Mouse (Mus musculus) heart, postnatal 36 days (tissue): ENCODE data around the gene Pacsin3. TPM values are rescaled to one million over a fixed set of nuclear protein-coding genes. Genes with fewer than 3 reads are reported as not detected.

Source experiments
- DNase-seq, 2 experiments: peaks; one replicate each; pipeline ENCODE4 v3.0.0; 2021 to 2022
- intact Hi-C: fragments of 180-260 bp; cut with DNase I; formaldehyde crosslinking; loops from one replicate; pipeline ENCODE4 v1.15.1; 2025
- total RNA-seq, 2 experiments: library from RNA; stranded (reverse); gene quantifications; 2 replicates each; pipeline ENCODE4 v1.2.3; 2021

The Pacsin3 gene
- total RNA-seq, 2 experiments from 2014 or later: 150 to 151 TPM

DNA sequence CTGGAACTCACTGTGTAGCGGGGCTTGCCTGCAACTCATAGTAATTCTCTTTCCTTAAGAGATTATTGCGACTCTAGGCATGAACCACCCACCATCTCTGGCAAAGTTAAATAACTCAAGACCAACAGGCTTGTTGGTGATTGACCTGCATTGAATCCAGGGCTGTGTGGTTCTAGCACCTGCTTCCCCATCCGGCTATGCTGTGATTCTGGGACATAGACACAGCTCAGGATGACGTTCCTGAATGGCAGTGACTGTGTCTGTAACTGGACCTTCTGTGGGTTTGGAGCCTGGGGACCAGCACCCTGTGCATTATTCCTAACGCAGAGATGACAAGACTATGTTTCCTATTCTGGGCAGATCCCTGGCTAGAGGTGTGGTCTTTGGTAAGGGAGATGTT, 40.1 kb downstream of the Pacsin3 start:
- DNase-seq: no peak
- intact Hi-C loops: no loop called here

DNA sequence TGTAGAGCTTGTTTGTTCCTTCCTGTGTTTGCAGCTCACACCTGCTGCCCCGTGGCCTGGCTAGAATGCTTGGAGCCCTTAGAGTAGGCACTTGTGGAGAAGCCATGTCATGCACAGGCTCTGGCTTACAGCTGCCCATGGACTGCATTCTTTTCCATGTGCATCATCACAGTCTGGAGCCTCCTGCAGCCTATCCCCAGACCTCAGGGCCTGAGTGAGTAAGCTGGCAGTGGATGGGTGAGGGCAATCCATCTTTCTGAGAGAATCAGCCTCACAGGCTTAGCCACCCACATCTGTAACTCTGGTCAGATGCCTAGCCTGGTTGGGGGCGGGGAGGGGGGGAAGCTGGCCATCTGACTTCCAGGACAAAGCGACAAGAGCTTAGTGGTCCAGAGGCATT, 43.4 kb downstream of the Pacsin3 start:
- intact Hi-C loops: no loop called here
- DNase-seq: no peak

DNA sequence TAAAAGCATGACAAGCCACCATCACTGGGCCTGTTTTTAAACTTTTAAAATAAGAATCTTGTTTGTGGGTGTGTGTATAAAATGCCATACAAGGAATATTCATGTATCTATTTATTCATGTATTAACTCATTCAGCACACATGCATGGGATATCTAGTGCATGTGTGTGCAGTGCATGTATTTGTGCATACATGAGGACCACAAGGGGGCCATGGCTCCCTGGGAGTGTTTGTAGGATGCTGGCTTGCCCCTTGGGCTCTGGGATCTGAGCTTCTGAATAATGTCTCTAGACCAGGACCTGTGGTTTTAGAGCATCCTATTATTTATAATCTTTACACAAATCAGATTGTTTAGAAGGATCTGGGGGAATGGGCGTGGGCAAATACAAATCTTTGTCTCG, 45.0 kb downstream of the Pacsin3 start:
- intact Hi-C loops: no loop called here

DNA sequence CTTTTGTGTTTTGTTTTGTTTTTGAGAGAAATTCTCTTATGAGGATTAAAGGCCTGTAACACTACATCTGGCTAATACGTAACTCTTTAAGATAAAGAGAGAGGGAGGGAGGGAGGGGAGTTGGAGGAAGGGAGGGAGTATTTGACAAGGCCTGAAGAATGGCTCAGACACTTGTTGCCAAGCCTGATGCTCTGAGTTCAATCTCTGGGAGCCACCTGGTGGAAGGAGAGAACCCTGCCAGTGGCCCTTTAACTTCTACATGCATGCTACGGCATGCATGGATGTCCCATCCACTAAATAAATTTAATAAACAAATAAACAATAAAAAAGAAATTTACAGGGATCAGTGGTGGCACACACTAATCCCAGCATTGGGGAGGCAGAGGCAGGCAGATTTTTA, 46.1 kb downstream of the Pacsin3 start:
- intact Hi-C loops: no loop called here
- no peak for DNase-seq

More for the DNA sequence above, 45.0 kb downstream of the Pacsin3 start:
- no peak for DNase-seq

DNA sequence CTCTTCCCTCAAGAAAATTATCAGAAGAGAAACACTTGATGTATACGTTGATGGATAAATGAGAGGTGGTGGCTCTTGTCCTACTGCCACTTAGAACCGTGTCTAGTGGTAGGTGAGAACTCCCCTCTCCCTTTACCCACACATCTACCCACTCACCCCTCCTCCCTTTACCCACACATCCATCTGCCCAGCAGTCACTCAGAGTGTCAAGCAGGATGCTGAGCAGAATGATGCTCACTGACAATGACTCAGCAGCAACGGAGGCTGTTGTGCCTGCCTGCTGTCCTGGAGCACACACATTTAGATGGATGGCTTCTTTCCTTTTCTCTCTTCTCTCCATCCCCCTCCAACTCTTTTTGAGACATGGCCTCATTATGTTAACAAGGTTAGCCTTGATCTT, 47.1 kb downstream of the Pacsin3 start:
- DNase-seq: no peak
- intact Hi-C loops: no loop called here

DNA sequence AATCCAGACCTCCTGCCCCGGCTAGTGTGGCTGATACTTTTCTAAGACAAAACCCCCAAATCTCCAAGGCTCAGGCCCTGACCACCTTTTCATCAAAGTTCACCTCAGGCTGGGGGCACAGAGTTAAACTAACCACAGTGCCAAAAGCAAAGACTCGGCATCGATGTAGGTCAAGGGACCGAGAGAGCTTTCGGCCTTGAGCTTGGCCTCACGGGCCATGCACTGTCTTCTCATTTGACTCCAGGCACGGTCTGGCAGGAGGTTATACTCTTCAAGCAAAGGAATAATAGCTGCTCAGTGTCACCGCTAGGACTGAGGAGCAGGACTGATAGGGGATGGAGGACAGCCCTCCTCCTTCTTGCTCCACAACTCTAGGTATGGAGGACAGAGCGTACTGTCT, 50.2 kb downstream of the Pacsin3 start:
- no peak for DNase-seq
- intact Hi-C loops: no loop called here

DNA sequence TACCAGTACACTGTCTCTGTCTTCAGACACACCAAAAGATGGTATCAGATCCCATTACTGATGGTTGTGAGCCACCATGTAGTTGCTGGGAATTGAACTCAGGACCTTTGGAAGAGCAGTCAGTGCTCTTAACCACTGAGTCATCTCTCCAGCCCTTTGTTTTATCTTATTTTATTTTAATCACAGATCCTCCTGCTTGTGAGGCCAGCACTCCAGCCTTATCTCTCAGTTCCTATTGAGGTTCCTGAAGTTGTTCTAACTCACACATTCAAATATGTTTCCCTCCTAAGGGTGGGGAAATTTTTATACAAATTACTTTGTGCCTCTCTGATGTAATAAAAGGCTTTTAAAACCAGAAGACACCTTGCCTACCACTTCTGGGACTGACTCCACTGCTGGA, 50.8 kb downstream of the Pacsin3 start:
- intact Hi-C loops: no loop called here
- DNase-seq: no peak

DNA sequence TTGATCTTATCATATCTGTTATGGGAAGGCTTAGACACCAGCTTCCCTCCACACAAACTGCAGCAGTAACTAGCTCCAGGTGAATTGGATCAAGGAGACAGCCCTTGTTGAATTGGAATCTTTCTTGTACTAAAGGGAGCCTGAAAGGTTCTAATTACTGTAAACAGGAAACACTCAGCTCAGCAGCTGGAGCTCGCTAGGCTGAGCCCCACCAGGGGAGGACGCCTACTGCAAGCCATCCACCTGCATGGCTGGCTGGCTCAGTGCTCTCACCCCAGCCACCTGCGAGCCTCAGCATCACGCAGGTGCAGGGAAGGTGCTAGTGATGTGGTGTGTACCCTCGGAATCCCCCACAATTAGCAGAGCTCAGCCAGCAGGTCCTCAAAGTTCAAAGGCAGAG, 52.9 kb downstream of the Pacsin3 start:
- no peak for DNase-seq
- intact Hi-C loops: no loop called here

DNA sequence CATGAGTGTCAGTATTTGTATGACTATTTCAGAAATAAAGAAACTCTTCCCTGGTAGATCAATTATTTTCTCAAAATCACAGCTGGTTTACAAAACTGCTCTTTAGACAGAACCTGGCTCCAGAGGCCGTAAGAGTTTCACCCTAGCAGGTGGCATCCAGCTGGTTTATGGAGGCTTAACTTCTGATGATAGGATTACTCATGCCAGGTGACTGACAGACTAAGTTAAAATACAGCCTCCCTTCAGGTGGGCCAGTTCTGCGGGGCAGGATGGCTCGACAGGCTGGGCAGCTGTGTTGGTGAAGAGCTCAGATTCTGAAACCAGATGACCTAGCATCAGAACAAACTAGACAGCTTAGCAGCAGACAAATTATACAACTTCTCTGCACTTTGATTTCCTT, 53.8 kb downstream of the Pacsin3 start:
- no peak for DNase-seq
- intact Hi-C loops: no loop called here

DNA sequence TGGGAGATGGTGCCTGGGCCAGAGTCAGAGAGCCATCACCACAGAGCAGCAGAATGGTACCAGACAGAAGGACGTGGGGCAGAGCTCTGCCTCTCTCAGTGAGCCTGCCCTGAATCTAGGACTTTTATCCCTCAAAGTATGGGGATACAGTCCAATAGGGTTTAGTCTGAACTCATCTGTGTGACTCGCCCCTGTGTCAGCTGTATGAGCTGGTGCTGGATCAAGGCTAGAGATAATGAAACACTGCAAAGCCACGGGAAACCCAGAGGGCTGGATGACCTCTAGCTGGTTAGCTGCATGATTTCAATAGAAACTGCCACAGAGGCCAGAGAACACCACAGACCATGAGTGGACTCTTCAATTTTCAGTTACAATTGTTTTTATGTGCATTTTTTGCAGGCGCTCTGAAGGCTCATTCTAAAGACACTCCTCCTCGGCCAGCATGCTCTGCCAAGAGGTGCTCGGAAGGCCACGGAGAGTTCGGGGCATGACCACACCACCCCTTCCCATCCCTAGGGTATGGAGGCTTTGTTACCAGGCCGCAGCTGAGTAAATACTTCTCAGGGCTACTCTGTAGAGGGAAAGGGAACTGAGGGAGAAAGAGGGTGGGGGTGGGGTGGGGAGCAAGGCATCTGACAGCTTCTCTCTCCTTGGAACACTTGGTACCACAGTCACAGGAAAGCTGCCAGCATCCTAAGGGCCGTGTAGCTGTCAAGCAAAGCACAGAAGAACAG, 57.0 kb downstream of the Pacsin3 start:
- intact Hi-C loops: no loop called here
- peak in 1 of 2 experiments; percentile 13 for DNase-seq

DNA sequence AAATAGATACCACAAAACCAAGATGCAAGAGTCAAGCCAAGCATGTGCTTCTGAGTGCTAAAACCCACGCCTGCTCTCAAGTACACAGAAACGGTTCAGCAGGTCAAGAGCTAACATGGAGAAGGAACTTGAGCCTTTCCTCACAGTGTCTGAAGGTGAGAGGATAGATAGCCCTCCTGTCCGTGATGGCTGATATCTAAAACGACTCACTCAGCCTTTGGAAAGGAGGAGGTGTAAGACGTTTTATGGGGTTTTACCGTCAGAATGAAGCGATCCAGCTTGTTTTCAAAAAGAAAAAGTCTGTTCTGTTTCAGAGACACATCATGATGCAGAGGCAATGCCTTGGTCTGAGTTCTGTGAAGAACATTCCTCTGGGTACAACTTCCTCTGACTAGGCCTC, 58.4 kb downstream of the Pacsin3 start:
- intact Hi-C loops: no loop called here

More for the DNA sequence above, 58.4 kb downstream of the Pacsin3 start:
- DNase-seq: no peak

Other genes with a start within 250 kb of the Pacsin3 start
- gene Rapsn, start 220.3 kb upstream of the Pacsin3 start, total RNA-seq: 10 to 100 TPM; 16.9 to 17.8 TPM
- 100 to 1,000 TPM; 211 to 237 TPM for gene Psmc3, start 201.9 kb upstream of the Pacsin3 start, total RNA-seq
- gene Slc39a13, start 185.5 kb upstream of the Pacsin3 start, total RNA-seq: 10 to 100 TPM; 21.7 to 24.2 TPM
- 1 to 10 TPM; 4.2 to 6.2 TPM for gene Spi1, start 173.6 kb upstream of the Pacsin3 start, total RNA-seq
- 1,000 to 10,000 TPM; 1,434 to 1,723 TPM for gene Mybpc3, start 137.8 kb upstream of the Pacsin3 start, total RNA-seq
- gene Madd, start 72.1 kb upstream of the Pacsin3 start, total RNA-seq: 1 to 10 TPM; 5.8 to 6.6 TPM
- gene Nr1h3, start 53.1 kb upstream of the Pacsin3 start, total RNA-seq: 10 to 100 TPM; 17.3 TPM
- 10 to 100 TPM; 18.0 to 19.5 TPM for gene Acp2, start 53.1 kb upstream of the Pacsin3 start, total RNA-seq
- 1 to 10 TPM; 3.0 to 3.9 TPM for gene Ddb2, start 19.0 kb upstream of the Pacsin3 start, total RNA-seq
- 10 to 100 TPM; 57.1 to 60.9 TPM for gene Arfgap2, start 9.0 kb downstream of the Pacsin3 start, total RNA-seq
- gene 1110051M20Rik, start 188.8 kb downstream of the Pacsin3 start, total RNA-seq: 10 to 100 TPM in 1 of 2 experiments, 1 to 10 TPM in 1; 9.4 to 12.1 TPM
- gene Lrp4, start 201.6 kb downstream of the Pacsin3 start, total RNA-seq: 10 to 100 TPM; 10.6 to 11.5 TPM